Mouse (Mus musculus) heart, adult 11 months (tissue): Measurements from ENCODE around the gene Il31ra.

Experiments
- DNase-seq: peaks from one replicate; pipeline ENCODE4 v3.0.0; 2022

The Il31ra gene

GRCm38 (mm10) chr13:112560554-112561138, 33.5 kb downstream of the Il31ra start:
- peak; percentile 53 for DNase-seq

DNA sequence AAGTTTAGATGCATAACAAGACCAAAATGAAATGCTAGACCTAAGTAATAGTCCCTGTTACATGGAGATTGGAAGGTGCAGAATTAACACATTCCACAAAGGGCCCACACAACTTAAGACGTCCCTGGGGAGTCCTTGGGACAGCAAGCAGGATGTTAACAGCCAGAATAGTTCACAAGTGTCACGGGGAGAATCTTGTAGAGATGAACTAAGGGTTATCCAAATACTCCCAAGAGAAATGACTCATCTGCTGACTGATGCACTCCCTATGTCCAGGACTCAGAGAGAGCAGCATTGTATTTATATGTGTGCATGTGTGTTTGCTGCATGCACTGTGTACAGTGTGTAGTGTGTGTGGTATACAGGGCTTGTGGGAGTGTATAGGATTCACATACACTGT, 37.7 kb downstream of the Il31ra start:
- peak; percentile 14 for DNase-seq

- peak; percentile 54 for DNase-seq
These were observed 40.9 kb downstream of the Il31ra start for GRCm38 (mm10) chr13:112553304-112553703.

DNA sequence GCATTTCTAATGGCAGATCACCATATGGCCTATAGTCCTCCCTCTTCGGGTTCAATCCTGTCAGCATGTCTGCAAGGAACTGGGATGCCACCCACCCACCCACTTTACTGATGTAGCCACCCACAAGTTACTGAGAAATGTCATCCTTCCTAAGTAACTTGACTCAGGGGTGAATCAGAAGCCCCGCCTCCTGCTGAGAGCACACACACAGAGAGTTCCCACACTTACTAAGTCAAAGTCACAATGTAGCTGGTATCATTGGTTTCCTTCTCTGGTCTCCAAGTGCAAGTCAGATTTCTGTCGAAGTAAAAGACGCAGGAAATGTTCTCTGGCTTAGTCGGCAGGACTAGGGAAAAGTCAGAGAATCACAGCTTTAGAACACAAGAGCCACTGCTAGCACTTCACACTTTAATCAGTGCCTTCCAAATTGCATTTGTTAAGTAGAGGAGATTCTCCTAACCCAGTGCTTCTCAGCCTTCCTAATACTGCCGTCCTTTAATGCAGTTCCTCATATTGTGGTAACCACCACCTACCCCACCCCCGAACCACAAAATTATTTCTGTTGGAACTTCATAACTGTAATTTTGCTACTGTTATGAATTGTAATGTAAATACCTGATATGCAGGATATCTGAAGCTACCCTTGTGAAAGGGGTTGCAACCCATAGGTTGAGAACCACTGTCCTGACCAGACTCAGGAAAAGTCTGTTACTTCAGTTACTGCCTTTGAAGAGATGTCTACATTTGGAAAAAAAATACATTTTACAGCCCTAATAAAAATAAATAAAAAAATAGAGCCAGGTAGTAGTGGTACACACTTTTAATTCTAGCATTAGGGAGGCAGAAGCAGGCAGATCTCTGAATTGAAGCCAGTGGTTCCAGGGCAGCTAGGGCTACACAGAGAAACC, 42.3 kb downstream of the Il31ra start:
- peak; percentile 23 for DNase-seq

GRCm38 (mm10) chr13:112541223-112541975, 52.8 kb downstream of the Il31ra start:
- peak; percentile 70 for DNase-seq

- DNase-seq: no peak
These were observed 53.5 kb downstream of the Il31ra start for GRCm38 (mm10) chr13:112540616-112541015.

DNA sequence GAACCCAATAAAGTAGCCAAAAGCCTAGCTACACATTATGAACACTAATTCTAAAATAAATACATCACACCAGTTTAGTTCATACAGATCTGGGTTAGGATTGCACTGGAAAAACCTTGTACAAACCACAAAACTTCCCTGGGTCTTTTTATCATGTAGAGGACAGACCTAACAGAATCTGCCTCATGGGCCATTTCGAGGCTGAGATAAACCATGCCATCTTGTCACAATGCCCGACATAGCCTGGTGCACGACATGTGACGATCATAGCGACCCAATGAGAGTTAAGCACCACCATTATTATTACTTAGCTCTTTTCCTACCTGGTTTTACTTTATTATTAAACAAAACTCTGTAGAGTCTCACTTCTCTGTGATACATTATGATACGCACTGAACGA, 57.1 kb downstream of the Il31ra start:
- DNase-seq: peak; percentile 30

DNA sequence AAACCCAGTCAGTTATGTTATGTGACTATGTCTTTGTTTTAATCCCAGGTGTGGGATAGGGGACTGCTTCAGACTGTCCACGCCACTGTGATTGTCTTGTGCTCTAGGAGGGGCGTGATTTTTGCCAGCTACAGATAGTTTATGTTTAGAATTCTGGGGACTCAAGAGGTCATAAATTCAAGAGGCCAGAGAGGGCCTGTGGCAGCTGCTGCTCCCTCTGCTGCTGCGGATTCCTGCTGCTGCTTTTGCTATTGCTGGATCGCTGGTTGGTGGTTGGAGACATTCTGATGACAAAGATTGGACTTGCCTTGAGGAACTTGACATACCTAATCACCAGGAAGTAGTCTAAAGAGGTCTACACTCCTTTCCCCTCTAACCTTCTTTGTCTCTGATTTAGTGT, 57.5 kb downstream of the Il31ra start:
- DNase-seq: peak; percentile 59

- DNase-seq: peak; percentile 81
These were observed 60.6 kb downstream of the Il31ra start for GRCm38 (mm10) chr13:112533556-112533955.

- DNase-seq: peak; percentile 51
These were observed 61.9 kb downstream of the Il31ra start for GRCm38 (mm10) chr13:112532235-112532634.

GRCm38 (mm10) chr13:112529893-112530292, 64.3 kb downstream of the Il31ra start:
- peak; percentile 96 for DNase-seq

GRCm38 (mm10) chr13:112527186-112527585, 67.0 kb downstream of the Il31ra start:
- DNase-seq: peak; percentile 41

- peak; percentile 85 for DNase-seq
These were observed 70.7 kb downstream of the Il31ra start for GRCm38 (mm10) chr13:112523346-112523970.

- peak; percentile 79 for DNase-seq
These were observed 71.3 kb downstream of the Il31ra start for GRCm38 (mm10) chr13:112522896-112523295.

GRCm38 (mm10) chr13:112522261-112522660, 71.9 kb downstream of the Il31ra start:
- no peak for DNase-seq

DNA sequence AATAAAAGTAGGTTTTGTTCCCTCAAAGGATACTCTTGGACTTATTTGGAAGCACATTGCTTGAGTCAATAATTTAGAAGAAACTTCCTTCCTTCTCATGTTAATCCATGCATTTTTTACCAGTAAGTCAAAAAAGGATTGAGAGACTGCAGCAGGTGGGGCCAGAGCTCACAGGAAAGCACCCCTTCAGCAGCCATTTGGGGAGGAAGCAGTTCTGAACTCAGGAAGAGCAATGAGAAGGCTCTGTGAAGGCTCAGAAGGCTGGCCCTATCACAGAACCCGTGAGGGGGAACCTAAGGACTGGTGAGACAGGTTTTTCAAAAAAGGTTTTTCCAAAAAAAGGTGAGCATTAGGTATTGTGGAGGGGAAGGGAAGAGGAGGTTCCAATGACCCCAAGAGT, 79.6 kb downstream of the Il31ra start:
- DNase-seq: no peak

DNA sequence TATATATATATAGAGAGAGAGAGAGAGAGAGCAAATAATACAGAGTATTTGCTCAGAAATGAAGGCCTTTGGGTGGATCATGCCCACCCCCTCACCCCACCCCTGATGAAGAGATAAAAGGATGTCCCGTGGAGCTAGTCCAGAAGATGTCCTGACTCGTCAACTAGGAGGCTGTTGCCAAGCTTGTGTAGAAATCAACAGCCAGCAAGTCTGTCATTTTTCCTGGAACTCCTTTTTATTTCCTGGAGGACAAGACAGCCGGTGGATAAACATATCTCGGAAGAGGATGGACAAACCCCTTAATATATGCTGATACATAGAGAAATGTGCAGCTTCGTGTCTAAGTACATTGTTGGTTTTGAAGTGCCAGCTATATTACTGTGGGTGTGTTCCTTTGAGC, 81.3 kb downstream of the Il31ra start:
- no peak for DNase-seq

GRCm38 (mm10) chr13:112511810-112512209, 82.3 kb downstream of the Il31ra start:
- no peak for DNase-seq

- DNase-seq: no peak
These were observed 82.9 kb downstream of the Il31ra start for GRCm38 (mm10) chr13:112511261-112511660.

DNA sequence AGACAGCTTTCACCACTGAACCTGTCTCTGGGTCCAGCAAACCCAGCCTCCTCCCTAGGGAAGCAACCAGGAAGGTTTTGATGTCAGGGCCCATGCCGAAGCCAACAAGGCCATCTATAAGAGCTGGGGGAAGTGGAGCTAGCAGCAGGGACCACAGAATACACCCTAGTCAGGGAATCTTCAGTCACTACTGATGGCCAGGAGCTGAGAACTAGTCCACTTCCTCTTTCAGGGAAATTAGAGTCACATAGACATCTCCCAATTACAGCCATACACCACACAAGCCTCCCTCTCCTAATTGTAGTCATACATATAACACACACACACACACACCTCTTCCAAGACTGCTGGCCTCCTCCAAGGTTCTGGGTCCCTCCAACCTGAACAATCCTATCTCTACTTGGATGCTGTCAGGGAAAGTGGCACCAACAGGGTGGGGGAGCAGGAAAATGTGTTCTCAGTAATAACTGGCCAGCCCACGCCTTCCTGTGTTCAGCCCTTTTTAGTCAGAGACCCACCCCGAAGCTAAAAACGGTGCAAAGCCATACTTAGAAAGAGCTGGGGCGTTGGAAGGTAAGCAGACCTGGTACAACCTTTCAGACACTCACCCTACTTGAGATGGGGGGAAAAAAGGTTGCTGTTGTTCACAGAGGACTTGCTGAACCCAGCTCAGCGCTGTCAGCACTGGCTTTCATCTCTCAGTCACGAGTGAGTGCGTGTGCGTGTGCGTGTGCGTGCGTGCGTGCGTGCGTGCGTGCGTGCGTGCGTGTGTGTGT, 83.5 kb downstream of the Il31ra start:
- DNase-seq: no peak

DNA sequence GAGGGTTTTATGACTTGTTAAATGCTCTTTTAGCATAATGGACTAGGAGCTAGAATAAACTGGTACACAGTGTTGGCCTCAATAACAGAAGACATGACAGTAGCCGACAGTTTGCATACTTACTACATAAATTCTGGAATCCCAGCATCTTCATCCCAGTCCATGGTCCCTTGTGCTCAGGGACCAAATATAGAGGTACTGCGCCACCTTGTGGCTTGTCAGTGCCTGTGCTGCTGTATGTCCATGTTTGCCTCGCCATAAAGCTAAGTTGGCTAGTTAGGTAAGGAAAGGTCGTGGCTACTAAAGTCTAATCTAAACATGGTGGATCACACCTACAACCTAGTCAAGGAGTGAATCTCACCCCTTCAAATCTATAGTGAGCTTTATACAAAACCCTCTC, 84.7 kb downstream of the Il31ra start:
- DNase-seq: no peak

- no peak for DNase-seq
These were observed 85.7 kb downstream of the Il31ra start for GRCm38 (mm10) chr13:112508487-112508886.
